Mouse (Mus musculus): ENCODE measurements around the gene Ulk3.

- TF ChIP-seq CTCF (IDR thresholded peaks at IDR 0.05; ENCODE audit: insufficient read depth, low read length) (no peak), POLR2A (IDR thresholded peaks at IDR 0.05; ENCODE audit: borderline replicate concordance, extremely low read depth, low read depth, low read length) (no peak)
Observed at GRCm38 (mm10) chr9:57553119-57553518, 36.1 kb upstream of the Ulk3 start.
